Mouse (Mus musculus): ENCODE data around the gene Agfg1. TPM values are rescaled to one million over a fixed set of nuclear protein-coding genes. Genes with fewer than 3 reads are reported as not detected.

Agfg1 gene
- polyA plus RNA-seq (2017; shearing (Covaris generic)) = 17.9 TPM

DNA sequence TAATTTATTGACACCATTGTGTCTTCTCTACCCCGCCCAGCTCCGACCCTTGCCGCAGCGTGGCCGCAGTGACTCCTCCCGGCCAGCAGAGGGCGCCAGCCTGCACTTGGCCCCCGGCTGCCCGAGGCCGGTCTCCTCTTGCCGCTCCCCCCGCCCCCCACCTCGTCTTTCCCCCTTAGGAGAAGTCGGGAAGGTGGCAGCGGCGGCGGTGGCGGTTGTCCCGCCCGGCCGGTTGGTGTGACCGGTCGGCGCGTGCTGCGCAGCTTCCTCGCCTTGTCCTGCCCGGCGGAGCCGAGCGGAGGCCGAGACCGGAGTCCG lies at the start of gene Agfg1:
TSS of gene Agfg1 (plus strand) at position 188 of the 318 bp plus-strand sequence.

DNA sequence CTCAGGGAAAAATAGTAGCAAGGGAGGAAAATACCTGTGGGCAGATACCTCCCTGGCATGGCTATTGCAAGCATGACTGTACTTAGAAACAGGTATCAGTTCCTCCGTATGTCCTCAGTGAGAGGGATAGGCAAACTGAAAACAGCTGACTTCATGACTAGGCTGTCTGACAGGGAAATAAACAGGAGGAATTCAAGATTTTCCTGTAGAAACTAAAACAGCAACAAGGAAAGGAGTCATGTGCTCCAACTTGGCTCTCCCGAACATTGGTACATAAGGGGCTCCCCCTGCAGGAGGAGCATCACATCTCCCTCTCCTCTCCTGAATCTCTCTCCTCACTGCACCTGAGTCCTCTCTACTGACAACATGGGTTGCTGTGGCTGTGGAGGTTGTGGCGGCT lies 73.7 kb downstream of the Agfg1 start, which contains the start of gene A030005L19Rik:
TSS of gene A030005L19Rik (plus strand) at position 301 of the 400 bp plus-strand sequence.

DNA sequence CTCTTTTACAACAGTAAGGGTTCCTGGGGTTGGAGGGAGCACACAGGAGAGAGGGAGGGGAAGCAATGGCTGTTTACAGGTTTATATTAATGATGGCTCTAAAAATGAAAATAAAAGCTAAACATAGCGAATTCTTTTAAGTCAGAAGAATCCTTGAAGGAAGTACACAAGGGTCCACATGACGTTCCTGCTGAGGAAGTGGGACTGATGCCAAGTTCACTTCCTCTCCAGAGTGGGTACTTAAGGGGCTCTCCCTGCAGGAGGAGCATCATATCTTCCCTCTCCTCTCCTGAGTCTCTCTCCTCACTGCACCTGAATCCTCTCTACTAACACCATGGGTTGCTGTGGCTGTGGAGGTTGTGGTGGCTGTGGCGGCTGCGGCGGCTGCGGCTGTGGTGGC lies 85.4 kb downstream of the Agfg1 start, which contains the start of gene A030014E15Rik:
TSS of gene A030014E15Rik (plus strand) at position 268 of the 400 bp plus-strand sequence.

DNA sequence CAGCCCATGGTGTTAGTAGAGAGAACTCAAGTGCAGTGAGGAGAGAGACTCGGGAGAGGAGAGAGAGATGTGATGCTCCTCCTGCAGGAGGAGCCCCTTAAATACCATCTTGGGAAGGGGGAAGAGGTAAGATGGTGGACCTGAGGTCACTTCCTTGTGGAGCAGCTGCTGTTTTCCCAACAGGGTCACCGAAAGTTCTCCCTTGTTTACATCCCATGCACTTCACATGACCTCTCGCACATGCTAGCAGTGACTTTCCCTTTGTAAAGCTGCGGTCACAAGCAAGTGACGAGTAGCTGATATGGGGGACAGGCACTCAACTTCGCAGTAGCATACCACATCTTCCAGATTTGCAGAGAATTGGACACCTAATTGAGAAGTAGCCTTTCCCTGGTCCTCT lies 92.0 kb downstream of the Agfg1 start, which contains the start of gene Gm6217:
TSS of gene Gm6217 (minus strand) at position 74 of the 400 bp plus-strand sequence.

DNA sequence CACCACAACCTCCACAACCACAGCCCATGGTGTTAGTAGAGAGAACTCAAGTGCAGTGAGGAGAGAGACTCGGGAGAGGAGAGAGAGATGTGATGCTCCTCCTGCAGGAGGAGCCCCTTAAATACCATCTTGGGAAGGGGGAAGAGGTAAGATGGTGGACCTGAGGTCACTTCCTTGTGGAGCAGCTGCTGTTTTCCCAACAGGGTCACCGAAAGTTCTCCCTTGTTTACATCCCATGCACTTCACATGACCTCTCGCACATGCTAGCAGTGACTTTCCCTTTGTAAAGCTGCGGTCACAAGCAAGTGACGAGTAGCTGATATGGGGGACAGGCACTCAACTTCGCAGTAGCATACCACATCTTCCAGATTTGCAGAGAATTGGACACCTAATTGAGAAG lies 104.0 kb downstream of the Agfg1 start, which contains the start of gene A030003K21Rik:
TSS of gene A030003K21Rik (minus strand) at position 94 of the 400 bp plus-strand sequence.

Other genes starting within 250 kb of the Agfg1 start
- 59.6 TPM for gene Mff, start 114.6 kb upstream of the Agfg1 start, polyA plus RNA-seq (2017; shearing (Covaris generic))
- gene Tm4sf20, start 71.0 kb upstream of the Agfg1 start, polyA plus RNA-seq (2017; shearing (Covaris generic)) = 0.61 TPM
- not detected for gene Gm47791, start 68.2 kb upstream of the Agfg1 start, polyA plus RNA-seq (2017; shearing (Covaris generic))
- 0.58 TPM for gene A030005L19Rik, start 73.8 kb downstream of the Agfg1 start, polyA plus RNA-seq (2017; shearing (Covaris generic))
- not detected for gene A030014E15Rik, start 85.4 kb downstream of the Agfg1 start, polyA plus RNA-seq (2017; shearing (Covaris generic))
- not detected for gene Gm6217, start 91.9 kb downstream of the Agfg1 start, polyA plus RNA-seq (2017; shearing (Covaris generic))
- gene A030003K21Rik, start 103.9 kb downstream of the Agfg1 start, polyA plus RNA-seq (2017; shearing (Covaris generic)) = not detected
- gene Gm7544, start 116.5 kb downstream of the Agfg1 start, polyA plus RNA-seq (2017; shearing (Covaris generic)) = not detected
- not detected for gene Gm47955, start 120.8 kb downstream of the Agfg1 start, polyA plus RNA-seq (2017; shearing (Covaris generic))
- not detected for gene Gm47959, start 161.1 kb downstream of the Agfg1 start, polyA plus RNA-seq (2017; shearing (Covaris generic))
- not detected for gene Slc19a3, start 199.0 kb downstream of the Agfg1 start, polyA plus RNA-seq (2017; shearing (Covaris generic))
- gene Krtap28-10, start 203.0 kb downstream of the Agfg1 start, polyA plus RNA-seq (2017; shearing (Covaris generic)) = not detected
- gene Gm47969, start 205.4 kb downstream of the Agfg1 start, polyA plus RNA-seq (2017; shearing (Covaris generic)) = not detected
- not detected for gene A030005K14Rik, start 219.9 kb downstream of the Agfg1 start, polyA plus RNA-seq (2017; shearing (Covaris generic))
- not detected for gene Krtap28-13, start 221.4 kb downstream of the Agfg1 start, polyA plus RNA-seq (2017; shearing (Covaris generic))

Data from CD4-positive, CD25-positive, alpha-beta regulatory T cell, adult 9 weeks (primary cell).